Mouse (Mus musculus) adrenal gland, postnatal 4 days (tissue): Measurements from ENCODE around the gene H2-Q7. TPM values are rescaled to one million over a fixed set of nuclear protein-coding genes. Genes with fewer than 3 reads are reported as not detected.
"Not testable (repeated sequence)": the region's sequence is repeated elsewhere in the genome, so short reads cannot be mapped to it uniquely, and the experiment has no call there.

Experiments used
- DNase-seq, 2 experiments: peaks; one replicate each; pipeline ENCODE4 v3.0.0; 2021 to 2022; ENCODE audit warnings: low spot score in 2 of 2, mixed read lengths in 2 of 2
- long read RNA-seq, 2 experiments: library from polyadenylated mRNA; stranded (forward); transcript quantifications; one replicate each; pipeline ENCODE4 v2.0.0; 2021
- total RNA-seq, 2 experiments: library from RNA; stranded (reverse); gene quantifications; 2 replicates each; pipeline ENCODE4 v1.2.3; 2021

The H2-Q7 gene
- 1 to 10 TPM; 1.7 to 3.0 TPM for total RNA-seq
- long read RNA-seq, experiment 1, full-length matches to known transcripts = 2 of 2 reads
- long read RNA-seq, experiment 1, partial matches to known transcripts = 0 of 2 reads
- long read RNA-seq, experiment 1, other reads (novel, unspliced or antisense) = 0 of 2 reads
- long read RNA-seq, experiment 2, partial matches to known transcripts = 1 of 4 reads
- long read RNA-seq, experiment 2, other reads (novel, unspliced or antisense) = 0 of 4 reads

DNA sequence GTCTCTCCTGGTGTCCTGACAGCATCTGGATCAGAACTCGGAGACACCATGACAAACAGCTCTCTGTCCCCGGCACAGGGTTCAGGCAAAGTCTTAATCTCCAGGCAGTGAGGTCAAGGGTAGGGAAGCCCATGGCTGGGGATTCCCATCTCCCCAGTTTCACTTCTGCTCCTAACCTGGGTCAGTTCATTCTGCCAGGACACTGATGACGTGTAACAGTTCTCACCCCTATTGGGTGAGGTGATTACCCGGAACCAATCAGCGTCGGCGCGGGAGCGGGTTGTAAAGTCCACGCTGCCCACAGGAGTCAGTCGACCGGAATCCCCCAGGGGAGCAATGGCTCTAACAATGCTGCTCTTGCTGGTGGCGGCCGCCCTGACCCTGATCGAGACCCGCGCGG lies at the start of gene H2-Q7:
Gene H2-Q7, plus strand, starts transcription at position 271 of the 400 bp plus-strand sequence.
- DNase-seq = peak; percentile 35 to 67

GRCm38 (mm10) chr17:35389796-35390195 lies 49.2 kb upstream of the H2-Q7 start:
- DNase-seq = not testable (repeated sequence)

GRCm38 (mm10) chr17:35392671-35393070 lies 46.3 kb upstream of the H2-Q7 start:
- not testable (repeated sequence) for DNase-seq

DNA sequence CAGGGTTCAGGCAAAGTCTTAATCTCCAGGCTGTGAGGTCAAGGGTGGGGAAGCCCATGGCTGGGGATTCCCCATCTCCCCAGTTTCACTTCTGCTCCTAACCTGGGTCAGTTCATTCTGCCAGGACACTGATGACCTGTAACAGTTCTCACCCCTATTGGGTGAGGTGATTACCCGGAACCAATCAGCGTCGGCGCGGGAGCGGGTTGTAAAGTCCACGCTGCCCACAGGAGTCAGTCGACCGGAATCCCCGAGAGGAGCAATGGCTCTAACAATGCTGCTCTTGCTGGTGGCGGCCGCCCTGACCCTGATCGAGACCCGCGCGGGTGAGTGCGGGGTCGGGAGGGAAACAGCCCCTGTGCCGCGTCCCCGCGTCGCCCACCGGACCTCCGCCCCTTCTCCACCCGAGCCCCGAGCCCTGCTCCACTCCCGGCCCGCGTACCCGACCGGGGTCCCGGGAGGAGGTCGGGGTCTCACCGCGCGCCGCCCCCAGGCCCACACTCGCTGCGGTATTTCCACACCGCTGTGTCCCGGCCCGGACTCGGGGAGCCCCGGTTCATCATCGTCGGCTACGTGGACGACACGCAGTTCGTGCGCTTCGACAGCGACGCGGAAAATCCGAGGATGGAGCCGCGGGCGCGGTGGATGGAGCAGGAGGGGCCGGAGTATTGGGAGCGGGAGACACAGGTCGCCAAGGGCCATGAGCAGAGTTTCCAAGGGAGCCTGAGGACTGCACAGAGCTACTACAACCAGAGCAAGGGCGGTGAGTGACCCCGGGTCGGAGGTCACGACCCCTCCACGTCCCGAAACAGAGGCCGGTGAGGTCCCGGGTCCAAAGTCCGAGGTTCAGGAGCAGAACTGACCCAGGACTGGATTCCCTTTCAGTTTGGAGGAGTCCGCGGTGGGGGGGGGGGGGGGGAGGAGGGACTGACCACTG lies 44.8 kb upstream of the H2-Q7 start:
- not testable (repeated sequence) for DNase-seq

DNA sequence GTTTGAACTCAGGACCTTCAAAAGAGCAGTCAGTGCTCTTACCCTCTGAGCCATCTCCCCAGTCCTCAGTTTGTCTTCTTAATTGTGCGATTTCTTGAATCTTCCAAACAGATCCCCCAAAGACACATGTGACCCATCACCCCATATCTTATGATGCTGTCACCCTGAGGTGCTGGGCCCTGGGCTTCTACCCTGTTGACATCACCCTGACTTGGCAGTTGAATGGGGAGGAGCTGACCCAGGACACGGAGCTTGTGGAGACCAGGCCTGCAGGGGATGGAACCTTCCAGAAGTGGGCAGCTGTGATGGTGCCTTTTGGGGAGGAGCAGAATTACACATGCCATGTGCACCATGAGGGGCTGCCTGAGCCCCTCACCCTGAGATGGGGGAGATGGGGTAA lies 42.0 kb upstream of the H2-Q7 start:
- DNase-seq = not testable (repeated sequence)

DNA sequence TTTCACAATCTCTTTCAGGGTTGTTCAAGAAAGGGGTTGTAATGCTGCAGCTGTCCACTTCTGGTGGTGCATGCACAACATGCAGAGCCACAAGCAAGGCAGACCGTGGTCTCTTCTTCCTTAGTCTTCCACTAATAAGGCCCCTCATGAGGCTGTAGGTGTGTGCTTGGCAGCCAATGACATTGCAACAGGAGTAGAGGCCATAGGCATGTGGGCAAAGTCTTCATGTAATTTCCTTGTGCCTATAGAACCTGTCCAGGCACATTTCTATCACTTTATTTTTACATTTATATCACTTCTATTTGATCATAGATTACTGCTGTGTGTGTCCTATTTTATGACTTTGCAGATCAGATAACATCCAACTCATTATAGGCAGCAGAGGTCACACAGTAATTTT lies 25.9 kb upstream of the H2-Q7 start:
- DNase-seq = not testable (repeated sequence)

DNA sequence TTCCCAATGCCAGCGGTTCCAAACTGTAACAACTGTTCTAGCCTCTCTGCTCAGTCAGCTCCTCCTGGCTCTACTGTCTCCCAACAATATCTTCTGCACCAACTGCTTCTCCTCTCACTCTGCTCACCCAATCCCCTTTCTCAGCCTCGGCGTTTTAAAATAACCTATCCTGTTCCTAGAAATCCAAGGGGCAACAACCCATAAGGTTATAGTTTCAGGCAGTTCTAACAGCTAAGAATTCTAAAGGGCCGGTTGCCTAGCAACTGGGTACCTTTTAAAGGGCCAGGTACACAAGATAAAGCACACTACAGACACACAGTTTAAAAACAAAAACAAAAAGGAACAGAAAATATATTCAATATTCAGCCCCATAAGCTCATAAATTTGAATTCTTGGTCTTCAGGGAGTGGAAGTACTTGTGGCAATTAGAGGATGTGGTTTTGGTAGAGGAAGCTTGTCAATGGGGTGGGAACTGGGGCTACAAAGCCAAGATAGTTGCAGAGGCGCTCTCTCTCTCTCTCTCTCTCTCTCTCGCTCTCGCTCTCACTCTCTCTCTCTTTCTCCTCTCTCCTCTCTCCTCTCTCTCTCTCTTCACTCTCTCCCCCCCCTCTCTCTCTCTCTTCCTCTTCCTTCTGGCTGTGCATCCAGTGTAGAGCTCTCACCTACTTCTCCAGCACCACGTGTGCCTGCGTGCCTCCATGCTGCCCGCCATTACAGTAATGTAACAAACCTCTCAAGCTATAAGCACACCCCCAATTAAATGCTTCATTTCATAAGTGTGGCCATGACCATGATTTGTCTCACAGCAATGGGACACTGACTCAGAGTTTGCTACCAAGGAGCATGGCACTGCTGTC lies 23.5 kb upstream of the H2-Q7 start:
- not testable (repeated sequence) for DNase-seq

DNA sequence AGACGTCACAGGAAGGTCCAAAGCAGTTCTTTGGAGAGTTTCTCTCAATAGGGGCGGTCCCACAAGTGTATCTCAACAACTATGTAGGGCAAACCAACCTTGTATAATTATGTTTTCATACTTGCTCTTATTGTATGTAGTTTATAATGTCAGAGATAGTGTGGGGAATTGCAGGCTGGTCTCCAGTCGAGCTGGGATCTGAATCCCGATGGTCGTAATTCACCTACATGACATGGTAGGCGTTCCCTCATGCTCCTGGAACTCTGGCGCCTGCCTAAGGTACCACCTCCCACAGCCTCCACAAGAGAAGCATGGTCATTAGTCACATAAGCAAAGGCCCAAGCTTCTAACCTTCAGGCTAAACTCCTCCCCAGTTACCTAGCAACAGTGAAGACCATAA lies 20.2 kb upstream of the H2-Q7 start:
- DNase-seq = no peak

- not testable (repeated sequence) for DNase-seq
Measured at GRCm38 (mm10) chr17:35419564-35419963, 19.4 kb upstream of the H2-Q7 start.

DNA sequence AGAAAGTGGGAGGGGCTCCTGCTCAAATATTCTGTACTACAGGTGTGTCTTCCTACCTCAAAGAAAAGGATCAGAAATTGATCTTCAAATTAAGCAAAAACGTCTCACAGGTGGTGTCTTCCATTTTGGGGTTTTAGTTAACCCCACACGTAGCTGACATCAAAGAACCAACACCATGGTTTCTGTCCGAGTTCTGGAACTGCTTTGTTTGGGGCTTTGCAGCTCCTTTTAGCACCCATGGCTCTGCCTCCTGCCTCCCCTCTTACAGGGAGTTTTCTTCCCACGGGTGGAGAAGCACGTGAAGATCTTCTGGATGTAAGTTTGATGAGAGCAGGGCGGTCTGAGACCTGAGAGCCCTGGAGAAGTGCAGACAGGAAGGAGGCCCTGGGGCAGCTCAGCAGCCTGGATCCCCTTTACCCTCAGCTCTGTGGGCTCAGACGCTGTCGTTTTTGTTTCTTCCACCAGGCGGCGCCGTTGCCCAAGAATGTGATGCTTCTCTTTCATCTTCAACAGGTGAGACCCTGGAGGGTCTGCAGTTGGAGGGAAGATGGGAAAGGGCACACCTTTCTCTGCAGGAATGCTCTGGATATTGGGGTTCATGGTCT lies 18.6 kb upstream of the H2-Q7 start:
- not testable (repeated sequence) for DNase-seq

DNA sequence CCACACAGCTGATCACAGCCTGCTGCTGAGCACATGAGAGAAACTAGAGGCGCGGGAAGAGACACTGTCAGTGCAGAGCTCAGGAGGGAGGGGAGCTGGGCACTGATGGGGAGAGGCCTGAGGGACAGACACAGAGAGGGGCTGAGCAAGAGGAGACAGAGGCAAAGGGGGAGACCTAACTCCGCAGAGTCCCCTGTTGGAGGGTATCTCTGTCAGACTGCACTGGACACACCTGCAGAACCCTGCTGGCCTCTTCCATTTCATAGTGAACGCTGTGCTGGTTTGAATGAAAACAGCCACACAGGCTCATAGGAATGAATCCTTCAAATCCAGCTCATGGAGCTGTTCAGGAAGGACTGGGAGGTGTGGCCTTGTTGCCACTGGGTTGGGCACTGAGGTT lies 17.6 kb upstream of the H2-Q7 start:
- DNase-seq = not testable (repeated sequence)

DNA sequence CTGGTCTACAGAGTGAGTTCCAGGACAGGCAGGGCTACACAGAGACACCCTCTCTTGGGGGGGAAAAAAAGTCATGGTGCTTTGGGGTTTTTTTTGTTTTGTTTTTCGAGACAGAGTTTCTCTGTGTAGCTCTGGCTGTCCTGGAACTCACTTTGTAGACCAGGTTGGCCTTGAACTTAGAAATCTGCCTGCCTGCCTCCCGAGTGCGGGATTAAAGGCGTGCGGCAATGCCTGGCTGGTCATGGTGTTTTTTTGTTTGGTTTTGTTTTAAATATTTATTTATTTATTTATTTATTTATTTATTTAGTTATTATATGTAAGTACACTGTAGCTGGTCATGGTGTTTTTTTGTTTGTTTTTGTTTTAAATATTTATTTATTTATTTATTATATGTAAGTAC lies 16.6 kb upstream of the H2-Q7 start:
- DNase-seq = not testable (repeated sequence)

DNA sequence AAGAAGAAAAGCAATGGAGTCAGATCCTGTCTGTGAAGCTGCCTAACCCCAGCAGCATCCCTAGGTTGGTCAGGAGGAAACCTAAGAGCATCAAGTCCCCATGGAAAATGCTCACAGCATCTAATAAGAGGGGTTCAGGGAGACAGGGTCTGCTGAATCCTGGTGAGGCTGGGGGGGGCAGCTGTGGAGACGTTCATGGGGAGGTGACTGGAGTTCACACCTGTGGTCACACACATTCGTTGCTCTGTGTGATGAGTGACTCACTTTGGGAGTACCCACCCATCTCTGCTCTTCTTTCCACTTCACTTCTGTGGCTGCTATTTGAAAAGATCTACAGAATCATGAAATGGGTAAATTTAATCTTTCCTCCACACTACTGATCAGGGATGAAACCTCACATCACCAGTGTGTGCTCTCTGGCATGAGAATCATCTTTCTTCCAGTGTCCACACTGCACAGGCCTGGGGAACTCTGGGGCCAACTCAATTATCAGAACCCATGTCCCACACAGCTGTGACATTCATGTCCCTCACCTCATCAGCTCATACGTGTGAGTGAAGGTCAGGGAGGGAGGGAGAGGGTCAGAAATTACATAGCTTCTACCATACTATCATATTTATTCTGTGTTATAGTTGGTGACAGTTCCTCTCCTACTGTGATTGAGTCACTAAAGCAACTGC lies 15.7 kb upstream of the H2-Q7 start:
- DNase-seq = not testable (repeated sequence)

DNA sequence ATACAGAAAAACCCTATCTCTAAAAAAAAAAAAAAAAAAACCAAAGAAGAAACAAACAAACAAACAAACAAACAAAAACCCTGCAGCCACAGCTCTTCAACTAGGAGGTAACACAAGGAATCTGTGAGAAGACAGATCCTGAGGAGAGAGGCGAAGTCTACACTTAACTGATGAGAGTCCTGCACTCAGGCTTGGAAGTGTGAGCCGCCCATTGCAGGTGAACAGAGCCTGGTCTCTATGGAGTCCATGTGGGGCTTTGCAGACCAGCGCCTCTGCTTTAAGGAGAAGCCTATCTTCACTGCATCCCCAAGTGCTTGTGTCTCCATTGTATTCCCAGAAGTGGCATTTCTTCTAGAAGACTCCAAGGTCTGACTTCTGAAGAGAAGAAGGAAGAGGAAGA lies 14.8 kb upstream of the H2-Q7 start:
- not testable (repeated sequence) for DNase-seq

GRCm38 (mm10) chr17:35424624-35425416 lies 14.1 kb upstream of the H2-Q7 start, which contains the start of gene H2-Q6:
Gene H2-Q6 (plus strand): TSS chr17:35424850.
- DNase-seq = peak in 1 of 2 experiments; percentile 50

GRCm38 (mm10) chr17:35425474-35425873 lies 13.5 kb upstream of the H2-Q7 start:
- DNase-seq = not testable (repeated sequence)

DNA sequence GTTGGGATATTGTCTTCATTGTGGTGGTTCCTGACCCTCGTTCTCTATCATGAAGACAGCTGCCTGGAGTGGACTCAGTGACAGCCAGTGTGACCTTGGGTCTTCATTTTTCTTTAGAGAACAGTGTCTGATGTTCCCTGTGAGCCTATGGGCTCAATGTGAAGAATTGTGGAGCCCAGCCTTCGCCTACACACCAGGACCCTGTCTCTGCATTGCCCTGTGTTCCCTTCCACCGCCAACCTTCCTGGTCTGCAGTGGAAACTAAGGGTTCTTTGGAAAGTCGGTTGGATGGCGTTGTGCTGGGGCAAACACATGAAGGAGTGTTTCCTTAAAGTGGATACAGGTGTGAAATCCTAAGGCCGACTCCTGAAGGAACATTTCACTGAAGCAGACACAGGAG lies 10.1 kb upstream of the H2-Q7 start:
- not testable (repeated sequence) for DNase-seq

GRCm38 (mm10) chr17:35430671-35431070 lies 8.3 kb upstream of the H2-Q7 start:
- DNase-seq = not testable (repeated sequence)

DNA sequence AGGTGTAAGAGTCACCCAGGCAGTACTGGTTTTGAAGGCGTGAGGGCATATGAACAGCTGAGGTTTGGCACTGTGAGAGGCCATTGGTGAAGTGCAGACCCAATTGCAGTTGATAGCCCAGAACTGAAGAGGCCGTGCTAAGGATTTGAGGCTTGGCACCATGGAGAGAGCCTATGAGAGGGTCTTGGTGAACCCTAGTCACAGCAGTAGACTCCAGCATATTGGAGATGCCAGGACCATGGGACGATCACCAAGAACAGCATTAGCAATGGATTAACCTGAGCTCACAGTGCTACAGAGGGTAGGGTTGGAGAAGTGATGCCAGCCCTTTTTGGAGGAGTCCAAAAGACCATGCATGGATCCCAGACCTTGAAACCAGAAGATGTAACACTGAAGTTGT lies 6.8 kb upstream of the H2-Q7 start:
- not testable (repeated sequence) for DNase-seq
